Mouse (Mus musculus) G1E-ER4 (cell line): ENCODE results near the gene Tacr1. TPM values are rescaled to one million over a fixed set of nuclear protein-coding genes. Genes with fewer than 3 reads are reported as not detected.

Source experiments
- GATA1 ChIP-seq: IDR thresholded peaks from one replicate; pipeline ENCODE4 v1.8.0; 2012; ENCODE audit warnings: low read length, inconsistent platforms
- polyA plus RNA-seq: library from polyadenylated mRNA; stranded (reverse); fragments of >175 nt; gene quantifications from 2 replicates; pipeline ENCODE4 v1.2.3, GENCODE M21; 2012

Gene Tacr1
- polyA plus RNA-seq, 1 experiment, result not detected

- no peak for TF ChIP-seq GATA1
These were observed 92.3 kb downstream of the Tacr1 start for GRCm38 (mm10) chr6:82494481-82494880.

- TF ChIP-seq GATA1, result no peak
These were observed 108.8 kb downstream of the Tacr1 start for GRCm38 (mm10) chr6:82510843-82511416.

DNA sequence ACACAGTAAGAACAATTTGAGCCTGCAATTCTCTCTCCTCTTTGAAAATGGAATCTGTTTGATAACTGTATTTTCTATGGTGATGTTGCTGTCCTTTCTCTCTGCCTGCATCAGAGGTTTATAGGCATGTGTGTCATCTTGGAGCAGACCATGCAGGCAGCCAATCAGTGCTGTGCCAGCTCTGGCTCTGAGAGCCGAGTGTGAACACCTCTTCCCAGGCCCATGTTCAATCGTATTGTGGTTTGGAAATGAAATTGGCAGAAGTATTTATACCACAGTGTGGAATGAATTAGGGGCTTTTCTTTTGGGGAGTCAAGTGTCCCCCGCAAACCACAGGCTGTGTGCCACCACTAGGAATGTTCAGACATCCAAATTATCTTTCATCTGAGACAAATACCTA, 117.5 kb downstream of the Tacr1 start:
- no peak for TF ChIP-seq GATA1

DNA sequence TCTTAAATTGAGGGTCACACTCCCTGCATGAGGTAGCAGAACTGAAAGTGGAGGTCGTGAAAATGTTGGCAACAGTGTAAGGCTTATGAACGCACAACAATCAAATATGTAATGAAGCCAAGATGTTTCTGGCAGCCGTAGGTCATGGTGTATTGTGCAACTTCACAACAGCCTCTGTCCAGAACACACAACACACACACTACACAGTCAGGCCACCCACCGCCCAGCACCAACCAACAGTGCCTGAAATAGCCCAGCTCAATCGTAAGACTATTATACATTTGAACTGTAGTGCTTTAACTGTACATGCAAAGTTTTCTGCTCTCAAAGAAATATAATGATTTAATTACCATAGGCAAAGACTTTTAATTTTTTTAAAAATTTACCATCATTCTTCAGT, 120.4 kb downstream of the Tacr1 start:
- TF ChIP-seq GATA1, result no peak

GRCm38 (mm10) chr6:82525107-82525867, 123.2 kb downstream of the Tacr1 start:
- no peak for TF ChIP-seq GATA1

DNA sequence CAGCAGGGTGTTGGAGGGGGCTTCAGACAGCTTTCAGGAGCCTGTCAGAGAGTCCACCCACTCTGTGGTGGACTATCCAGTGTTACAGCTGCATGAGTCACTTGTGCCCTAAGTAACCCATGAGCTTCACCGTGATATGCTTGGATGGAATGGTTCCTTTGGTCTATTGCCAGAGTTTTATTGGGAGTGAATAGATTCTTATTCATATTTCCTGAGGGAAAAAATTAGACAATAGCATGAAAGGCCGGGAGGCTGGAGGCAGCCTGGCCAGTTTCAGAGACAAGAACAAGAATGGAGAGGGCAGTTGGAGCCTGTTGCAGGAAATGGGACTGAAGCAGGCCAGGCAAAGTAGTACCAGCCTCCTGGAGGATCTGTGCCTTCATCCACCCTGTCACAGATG, 126.5 kb downstream of the Tacr1 start:
- TF ChIP-seq GATA1, result no peak

DNA sequence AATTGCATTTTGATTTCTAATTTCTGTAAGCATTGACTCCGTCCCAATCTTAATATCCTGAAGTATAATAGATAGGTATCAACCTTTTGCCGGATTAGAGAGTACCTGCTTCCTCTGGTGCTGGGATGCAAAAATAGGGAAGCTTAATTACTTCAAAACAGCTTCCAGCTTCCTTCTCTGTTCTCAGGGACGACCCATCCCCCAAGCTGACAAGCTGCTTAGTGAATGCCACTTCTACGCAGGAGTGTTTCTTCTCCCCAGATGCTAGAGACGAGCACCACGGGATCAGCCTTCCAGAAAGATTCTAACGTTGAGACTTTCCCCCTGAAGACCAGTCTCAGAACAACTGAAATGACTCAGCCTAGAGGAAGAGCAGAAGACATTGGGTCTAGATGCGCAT, 134.5 kb downstream of the Tacr1 start:
- TF ChIP-seq GATA1, result no peak

DNA sequence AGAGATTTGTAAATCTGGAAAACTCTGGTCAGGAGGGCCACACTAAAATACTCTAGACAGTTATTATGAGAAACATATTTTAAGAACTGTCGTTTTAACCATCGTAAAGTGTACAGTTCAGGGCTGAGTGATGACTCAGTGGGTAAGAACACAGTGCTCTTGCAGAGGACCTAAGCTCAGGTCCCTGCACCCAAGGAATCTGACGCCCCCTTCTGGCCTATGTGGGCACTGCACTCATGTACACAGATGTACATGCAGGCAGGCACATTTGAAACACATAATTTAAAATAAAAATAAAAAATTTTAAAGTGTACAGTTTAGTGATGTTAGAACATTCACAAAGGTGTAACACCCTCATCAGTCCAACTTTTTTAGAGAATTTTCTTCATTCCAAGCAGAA, 147.1 kb downstream of the Tacr1 start:
- TF ChIP-seq GATA1, result no peak

DNA sequence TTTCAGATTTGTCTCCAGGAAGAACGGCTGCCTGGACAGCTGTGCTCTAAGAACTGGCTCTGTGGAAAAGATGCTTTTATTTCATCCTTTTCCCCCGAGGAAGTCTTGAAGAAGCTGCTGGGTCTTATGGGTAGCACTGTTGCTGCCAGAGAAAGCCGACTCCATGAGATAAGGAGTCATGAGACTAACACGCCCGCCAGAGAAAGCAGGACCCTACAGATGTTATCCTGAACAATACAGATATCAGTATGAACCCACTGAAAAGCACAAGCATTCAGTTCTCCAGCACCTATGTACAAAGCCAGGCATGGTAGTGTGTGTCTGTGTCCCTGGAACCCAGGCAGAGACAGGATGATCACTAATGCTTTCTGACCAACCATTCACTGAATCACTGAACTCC, 173.3 kb downstream of the Tacr1 start:
- TF ChIP-seq GATA1, result no peak

DNA sequence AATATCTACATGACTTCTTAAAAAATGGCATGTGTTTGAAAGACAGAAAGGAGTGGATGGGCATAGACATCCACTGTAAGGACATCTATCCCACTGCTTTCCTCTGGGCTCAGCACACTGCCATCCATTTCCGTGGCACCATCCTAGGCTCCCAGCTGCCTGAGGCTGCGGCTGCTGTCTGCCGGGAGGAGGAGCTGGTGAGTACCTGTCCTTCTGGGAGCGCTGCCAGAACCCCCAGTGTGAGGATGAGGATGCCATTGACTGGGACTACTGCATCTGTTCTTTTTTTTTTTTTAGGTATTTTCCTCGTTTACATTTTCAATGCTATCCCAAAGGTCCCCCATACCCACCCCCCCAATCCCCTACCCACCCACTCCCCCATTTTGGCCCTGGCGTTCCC, 183.3 kb downstream of the Tacr1 start:
- TF ChIP-seq GATA1, result no peak

DNA sequence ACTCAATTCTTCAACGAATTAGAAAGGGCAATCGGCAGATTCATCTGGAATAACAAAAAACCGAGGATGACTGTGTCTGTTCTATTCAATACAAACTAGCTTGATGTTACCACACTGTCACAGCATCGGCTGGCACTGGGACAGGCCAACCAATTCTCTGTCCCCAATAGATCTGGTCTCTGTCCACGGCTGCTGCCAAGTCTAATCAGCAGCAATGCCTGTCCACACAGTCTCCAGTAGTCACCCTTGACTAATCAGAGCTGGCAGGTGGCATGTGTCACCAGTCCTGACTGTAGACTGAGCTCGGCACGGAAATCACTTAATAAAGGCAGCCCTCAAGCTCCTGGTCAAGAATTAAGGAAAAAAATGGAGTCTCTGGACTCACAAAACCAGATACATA, 187.3 kb downstream of the Tacr1 start:
- TF ChIP-seq GATA1, result no peak

GRCm38 (mm10) chr6:82595461-82596090, 193.4 kb downstream of the Tacr1 start:
- no peak for TF ChIP-seq GATA1

GRCm38 (mm10) chr6:82603228-82603627, 201.1 kb downstream of the Tacr1 start:
- no peak for TF ChIP-seq GATA1

DNA sequence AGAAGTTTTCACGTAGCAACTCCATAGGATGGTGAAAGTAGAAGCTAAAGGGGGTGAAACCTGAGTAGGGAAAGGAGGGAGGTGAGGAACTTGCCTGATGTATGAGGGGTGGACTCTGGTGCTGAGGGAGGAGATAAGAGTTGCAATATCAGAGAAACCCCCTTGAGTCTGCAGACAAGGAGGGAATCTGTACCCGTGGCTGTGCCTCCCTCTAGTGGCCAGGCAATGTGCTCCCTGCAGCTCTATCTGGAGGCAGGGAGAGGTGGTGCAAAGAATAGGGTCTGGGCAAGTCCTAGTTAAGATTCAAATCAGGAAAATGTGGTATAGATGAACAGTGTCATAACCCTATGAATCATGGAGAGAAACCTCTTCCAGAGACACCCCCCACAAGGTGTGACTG, 201.5 kb downstream of the Tacr1 start:
- TF ChIP-seq GATA1, result no peak

GRCm38 (mm10) chr6:82604791-82605190, 202.7 kb downstream of the Tacr1 start:
- TF ChIP-seq GATA1, result no peak

GRCm38 (mm10) chr6:82608756-82609155, 206.6 kb downstream of the Tacr1 start:
- TF ChIP-seq GATA1, result no peak

GRCm38 (mm10) chr6:82609339-82609926, 207.3 kb downstream of the Tacr1 start:
- no peak for TF ChIP-seq GATA1
